Mouse (Mus musculus) CH12.LX (cell line): ENCODE results near the gene Prrxl1.

ENCODE experiments used
- E2F4 ChIP-seq: IDR thresholded peaks from 2 replicates; pipeline ENCODE4 v1.6.1; 2011; ENCODE audit warnings: low read depth, low read length, improper control_type of control experiment; ENCODE audit not compliant: insufficient replicate concordance
- MAFK ChIP-seq: IDR thresholded peaks from 2 replicates; pipeline ENCODE4 v1.6.1; 2011; ENCODE audit warnings: low read length, improper control_type of control experiment; ENCODE audit not compliant: insufficient replicate concordance
- POLR2AphosphoS2 ChIP-seq: IDR thresholded peaks from 2 replicates; pipeline ENCODE4 v1.6.1; 2011; ENCODE audit warnings: low read depth, low read length, improper control_type of control experiment

DNA sequence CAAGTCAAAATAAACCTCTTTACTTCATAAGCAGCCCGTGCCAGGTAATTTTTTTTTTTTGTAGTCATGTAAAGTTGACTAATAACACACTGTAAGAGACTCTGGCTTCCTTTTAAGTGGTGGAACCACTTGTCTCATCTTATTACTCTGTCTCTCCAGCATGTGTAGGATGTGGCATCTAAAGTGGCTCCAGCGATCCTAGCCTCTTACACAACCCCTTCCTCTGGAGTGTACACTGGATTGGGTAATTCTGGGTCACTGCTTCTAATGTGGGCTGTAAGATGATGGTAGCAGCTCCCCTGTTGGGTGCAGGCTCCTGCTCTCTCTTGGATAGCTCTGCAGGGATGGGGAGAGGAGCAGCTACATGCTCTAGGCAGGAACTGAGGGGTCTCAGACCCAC lies 39.3 kb downstream of the Prrxl1 start:
- TF ChIP-seq E2F4 (no peak), MAFK (no peak), POLR2AphosphoS2 (no peak)
